Mouse (Mus musculus): ENCODE results near the gene Napa.

- TF ChIP-seq CTCF (IDR thresholded peaks at IDR 0.05; ENCODE audit: control insufficient read depth, insufficient read depth, insufficient read length) (no peak), MAX (IDR thresholded peaks at IDR 0.05) (no peak), USF1 (IDR thresholded peaks at IDR 0.05; ENCODE audit: low read depth) (no peak), MYOG (IDR thresholded peaks at IDR 0.05; ENCODE audit: control insufficient read depth, extremely low read depth, insufficient read length) (no peak), MYOD1 (IDR thresholded peaks at IDR 0.05; ENCODE audit: control insufficient read depth, insufficient read length, low read depth) (no peak), CEBPB (IDR thresholded peaks at IDR 0.05; ENCODE audit: low read depth) (no peak), FOSL1 (IDR thresholded peaks at IDR 0.05; ENCODE audit: insufficient read depth, low read length, poor library complexity, severe bottlenecking) (no peak)
Observed at GRCm38 (mm10) chr7:16094592-16094991, 3.7 kb upstream of the Napa start.

Data from C2C12 (cell line).